7 mouse cellular contexts compared by ENCODE assay signal in genomic region chr2:59745428-59745827, GRCm38 (mm10).
A peak's percentile ranks its signal among the peaks of the same experiment; 100 is the strongest.
DNase-seq lines count a peak whose midpoint lies in the region; ATAC-seq and TF ChIP-seq lines count a peak whose summit lies in the region.

No protein-coding gene starts in this region.

- peak; percentile 76 for TF ChIP-seq CTCF in liver, postnatal 0 days (IDR thresholded peaks at IDR 0.05; ENCODE audit: low read depth)

- no peak overlapping the region for H3K4me2 ChIP-seq in liver, postnatal 0 days (ENCODE audit: low read depth, low read length)

- TF ChIP-seq EP300 in liver, postnatal 0 days (IDR thresholded peaks at IDR 0.05; ENCODE audit: low read depth): no peak

- no peak for ATAC-seq in liver, postnatal 0 days

- peak; percentile 84 for DNase-seq in 3T3-L1 (ENCODE audit: low read depth, low spot score)
- DNase-seq in 416B (ENCODE audit: low read depth): peak; percentile 69
- peak; percentile 72 for DNase-seq in adrenal gland, postnatal 10 days
- DNase-seq in embryonic facial prominence, embryonic 10.5 days (ENCODE audit: low spot score): peak; percentile 74
- DNase-seq in induced T-regulatory cell, adult 2 months (ENCODE audit: low read depth): peak; percentile 69
- peak; percentile 56 for DNase-seq in liver, postnatal 0 days
- DNase-seq in retina, embryonic 14.5 days (ENCODE audit: low spot score): peak; percentile 88

- H3K27ac ChIP-seq in embryonic facial prominence, embryonic 10.5 days (replicated peaks): 0 out of 2 replicates have a peak overlapping the region, but pooled peaks have one; percentile 54
- H3K27ac ChIP-seq in liver, postnatal 0 days (ENCODE audit: low read depth): no peak overlapping the region

- WGBS in embryonic facial prominence, embryonic 10.5 days: 34% methylated on average over 6 of the region's 6 CpGs
- WGBS in liver, postnatal 0 days (ENCODE audit: insufficient replicate concordance): 31% methylated on average over 6 of the region's 6 CpGs

- H3K4me1 ChIP-seq in embryonic facial prominence, embryonic 10.5 days: peaks cover 22% of the 10 kb centered on the region
- no peaks in the 10 kb centered on the region; the same call in 1 of the 2 replicates for H3K4me1 ChIP-seq in liver, postnatal 0 days (ENCODE audit: insufficient read depth)

- H3K27me3 ChIP-seq in embryonic facial prominence, embryonic 10.5 days (replicated peaks; ENCODE audit: low read depth, poor library complexity, severe bottlenecking): no peaks in the 10 kb centered on the region
- H3K27me3 ChIP-seq in liver, postnatal 0 days (ENCODE audit: insufficient read depth, low read length): no peaks in the 10 kb centered on the region

- H3K4me3 ChIP-seq in embryonic facial prominence, embryonic 10.5 days: no peak overlapping the region
- H3K4me3 ChIP-seq in liver, postnatal 0 days (ENCODE audit: low read depth, low read length): no peak overlapping the region

- peaks cover 5% of the 10 kb centered on the region for H3K36me3 ChIP-seq in embryonic facial prominence, embryonic 10.5 days (replicated peaks)
- no peaks in the 10 kb centered on the region for H3K36me3 ChIP-seq in liver, postnatal 0 days (replicated peaks; ENCODE audit: insufficient read depth, low read length)

- no peak overlapping the region for H3K9ac ChIP-seq in liver, postnatal 0 days (replicated peaks)

- no peaks in the 10 kb centered on the region for H3K9me3 ChIP-seq in embryonic facial prominence, embryonic 10.5 days
- no peaks in the 10 kb centered on the region for H3K9me3 ChIP-seq in liver, postnatal 0 days (ENCODE audit: low read length)
